Mouse (Mus musculus): ENCODE measurements around the gene Tmed3.
A peak's percentile ranks its signal among the peaks of the same experiment; 100 is the strongest.

The Tmed3 gene

DNA sequence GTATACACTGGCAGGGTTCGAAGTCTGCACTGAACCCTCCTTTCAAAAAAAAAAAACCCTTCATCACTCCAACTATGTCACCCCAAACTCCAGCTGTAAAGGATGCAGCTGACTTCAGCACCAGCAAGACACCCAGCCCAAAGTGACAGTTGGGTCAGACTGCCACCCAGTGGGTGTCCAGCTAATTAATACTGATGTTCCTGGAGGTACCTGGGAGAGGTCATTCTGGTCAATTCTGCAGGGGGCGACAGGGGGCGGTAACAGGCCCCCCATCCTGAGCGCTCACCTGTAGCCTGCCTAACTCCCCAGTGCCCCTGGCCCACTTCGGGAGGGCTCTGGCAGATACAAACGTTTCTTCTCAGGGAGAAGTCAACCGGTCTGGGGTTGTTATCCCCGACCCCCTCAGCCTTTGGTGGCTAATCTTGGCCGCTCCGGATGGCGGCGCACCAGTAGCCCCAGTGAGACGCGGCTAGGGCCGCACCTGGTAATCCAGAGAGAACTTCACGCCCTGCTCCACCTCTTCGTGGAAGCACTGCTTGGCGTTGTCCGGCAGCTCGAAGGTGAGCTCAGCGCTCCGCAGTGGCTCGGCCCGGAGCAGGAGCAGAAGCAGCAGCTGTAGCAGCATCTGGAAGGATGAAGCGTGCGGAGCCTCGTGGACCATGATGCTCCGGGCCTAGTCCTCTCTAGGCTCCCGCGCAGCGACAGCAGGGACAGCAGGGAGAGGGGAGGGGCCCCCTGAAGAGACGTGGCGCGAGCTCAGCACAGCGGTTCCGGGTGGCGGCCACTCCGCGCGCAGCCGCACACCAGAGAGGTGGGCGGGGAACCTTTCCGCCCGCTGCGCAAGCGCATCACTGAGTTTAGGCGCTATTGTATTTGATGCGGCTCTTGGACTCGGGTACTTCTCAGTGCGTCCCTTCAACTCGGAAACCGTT, at the start of gene Tmed3:
Gene Tmed3, minus strand, starts transcription at position 804 of the 932 bp plus-strand sequence.
- peak; percentile 87 for DNase-seq

- DNase-seq = no peak
Observed at GRCm38 (mm10) chr9:89740041-89740440, 35.2 kb upstream of the Tmed3 start.

DNA sequence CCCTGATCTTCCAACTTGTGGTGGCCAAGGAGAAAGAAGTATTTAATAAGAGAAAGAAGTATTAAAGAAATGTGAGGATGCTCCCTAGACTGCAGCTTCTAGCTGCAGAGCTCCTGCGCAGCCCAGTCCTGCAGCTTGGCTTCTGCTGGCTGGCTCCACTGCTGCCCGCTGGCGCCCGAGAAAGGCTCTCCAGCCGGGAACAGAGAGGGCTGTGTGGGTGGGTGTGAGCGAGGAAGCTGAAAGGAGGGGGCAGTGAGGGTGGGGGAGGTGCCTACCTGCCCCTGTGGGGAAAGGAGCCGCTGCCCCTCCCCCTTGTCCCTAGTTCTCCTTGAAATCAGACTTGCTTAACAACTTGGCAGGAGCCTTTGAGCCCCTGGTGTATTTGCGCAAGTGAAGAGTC, 33.4 kb upstream of the Tmed3 start, which contains the start of gene Ankrd34c:
Gene Ankrd34c, minus strand, starts transcription at position 181 of the 400 bp plus-strand sequence.
- DNase-seq = no peak

DNA sequence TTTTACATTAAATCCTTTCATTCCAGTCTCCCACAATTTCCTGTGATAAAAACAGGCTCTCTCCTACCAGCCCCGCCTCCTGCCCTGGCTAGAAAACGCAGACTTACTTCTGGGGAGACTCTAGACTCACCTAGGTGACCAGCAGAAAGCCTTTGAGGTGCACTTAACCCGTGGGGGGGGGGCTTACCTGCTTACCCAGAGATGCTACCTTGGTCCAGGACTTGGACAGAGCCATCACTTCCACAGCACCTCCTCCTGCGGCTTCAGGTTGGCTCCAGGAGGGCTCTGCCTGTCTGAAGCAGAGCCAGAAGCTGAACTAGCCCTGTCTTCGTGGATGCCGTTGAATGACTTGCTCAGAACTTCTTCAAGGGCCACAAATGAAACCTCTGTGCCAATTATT, 33.0 kb upstream of the Tmed3 start:
- no peak for DNase-seq

GRCm38 (mm10) chr9:89736932-89737705, 32.3 kb upstream of the Tmed3 start:
- DNase-seq = no peak

DNA sequence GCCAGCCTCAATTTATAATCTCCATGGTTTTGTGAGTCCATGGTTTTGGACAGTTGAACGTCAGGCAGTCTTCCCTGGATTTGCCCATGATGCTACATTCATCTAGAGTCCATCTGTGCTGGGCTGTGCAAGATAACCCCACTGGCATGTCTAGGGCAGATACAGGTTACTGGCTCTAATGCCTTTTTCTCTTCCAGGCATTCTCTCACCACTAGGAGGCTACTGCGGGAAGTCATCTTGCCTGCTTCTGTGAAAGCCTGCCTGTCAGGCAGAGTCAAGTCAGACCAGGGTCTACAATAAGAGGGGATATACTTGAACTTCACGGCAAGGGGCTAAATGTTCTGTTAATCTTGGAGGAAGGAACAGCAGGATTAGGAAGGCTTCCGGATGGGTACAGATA, 2.0 kb upstream of the Tmed3 start:
- DNase-seq = no peak

- DNase-seq = no peak
Observed at GRCm38 (mm10) chr9:89705197-89705533, 297 bp upstream of the Tmed3 start.

- no peak for DNase-seq
Observed at GRCm38 (mm10) chr9:89700910-89701457, 3.9 kb downstream of the Tmed3 start.

GRCm38 (mm10) chr9:89695143-89695542, 9.7 kb downstream of the Tmed3 start:
- DNase-seq = no peak

DNA sequence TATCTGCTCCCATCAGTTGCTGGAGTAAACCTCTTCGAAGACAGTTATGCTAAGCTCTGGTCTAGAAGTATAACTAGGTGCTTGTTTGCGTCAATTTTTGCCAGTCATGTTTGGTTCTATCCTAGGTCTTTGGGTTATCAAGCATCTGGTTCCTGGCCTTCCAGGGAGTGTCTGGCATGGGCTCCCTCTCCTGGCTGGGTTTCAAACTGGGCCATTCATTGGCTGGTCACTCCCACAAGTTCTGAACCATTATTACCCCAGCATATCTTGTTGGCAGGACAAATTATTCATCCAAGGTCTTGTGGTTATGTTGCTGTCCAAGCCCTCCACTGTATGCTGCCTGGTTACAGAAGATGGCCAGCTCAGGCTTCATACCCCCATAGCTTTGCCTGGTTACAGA, 11.2 kb downstream of the Tmed3 start:
- no peak for DNase-seq

DNA sequence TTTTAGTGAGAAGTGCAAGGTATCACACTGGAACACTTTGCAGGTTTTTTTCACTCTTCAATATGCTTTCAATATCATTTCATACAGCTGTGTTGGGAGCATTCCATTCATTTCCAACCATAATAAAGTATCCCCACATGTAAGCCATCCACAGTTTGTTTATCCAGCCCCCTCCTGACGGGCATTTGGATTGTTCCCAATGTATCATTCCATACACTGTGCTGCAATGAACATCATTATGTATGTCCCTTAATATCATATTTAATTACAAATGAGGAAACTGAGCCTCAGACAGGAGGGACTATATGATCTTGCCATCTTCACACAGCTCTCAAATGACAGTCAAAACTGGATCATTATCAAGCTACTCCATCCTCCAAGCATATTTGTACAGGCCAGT, 15.7 kb downstream of the Tmed3 start:
- no peak for DNase-seq

- DNase-seq = no peak
Observed at GRCm38 (mm10) chr9:89687503-89688226, 17.2 kb downstream of the Tmed3 start.

DNA sequence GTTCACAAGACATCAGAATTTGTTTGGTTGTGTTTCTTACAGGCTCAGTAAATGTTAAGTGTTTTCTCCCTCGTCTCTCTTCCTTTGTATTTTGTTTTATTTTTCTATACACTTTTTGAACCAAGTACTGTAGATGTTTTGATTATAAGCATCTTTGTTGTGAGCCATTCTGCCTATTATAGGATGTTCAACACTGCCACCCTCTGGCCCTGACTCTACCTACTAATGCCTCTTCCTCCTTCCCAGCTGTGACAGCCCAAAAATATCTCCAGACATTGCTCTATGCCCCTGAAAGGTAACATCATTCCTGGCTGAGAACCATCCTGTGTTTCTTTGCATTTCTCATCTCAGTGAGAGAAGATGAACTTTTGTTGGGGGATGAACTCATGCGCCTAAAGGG, 18.6 kb downstream of the Tmed3 start:
- no peak for DNase-seq

GRCm38 (mm10) chr9:89678974-89679373, 25.9 kb downstream of the Tmed3 start:
- DNase-seq = no peak

- peak; percentile 60 for DNase-seq
Observed at GRCm38 (mm10) chr9:89674014-89674618, 30.8 kb downstream of the Tmed3 start.

GRCm38 (mm10) chr9:89673402-89673801, 31.5 kb downstream of the Tmed3 start:
- no peak for DNase-seq

DNA sequence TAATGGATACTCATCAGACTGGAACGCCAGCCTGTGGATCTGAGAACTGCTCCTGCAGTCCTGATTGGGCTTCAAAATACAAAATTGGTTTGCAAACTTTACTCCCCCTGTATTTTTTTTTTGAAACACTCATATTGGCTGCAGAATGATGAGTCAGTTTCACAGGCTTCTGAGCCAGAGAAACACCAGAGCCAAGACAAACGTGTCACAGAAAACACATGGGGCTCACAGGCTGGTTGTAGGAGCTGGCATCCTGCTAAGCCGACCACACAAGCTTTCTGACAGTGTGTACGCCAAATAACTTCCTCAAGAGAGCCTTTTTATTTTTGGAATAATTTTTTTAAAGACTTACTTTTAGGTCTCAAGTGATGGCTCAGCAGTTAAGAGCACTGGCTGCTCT, 35.0 kb downstream of the Tmed3 start:
- no peak for DNase-seq

GRCm38 (mm10) chr9:89667306-89667942, 37.4 kb downstream of the Tmed3 start:
- DNase-seq = no peak

DNA sequence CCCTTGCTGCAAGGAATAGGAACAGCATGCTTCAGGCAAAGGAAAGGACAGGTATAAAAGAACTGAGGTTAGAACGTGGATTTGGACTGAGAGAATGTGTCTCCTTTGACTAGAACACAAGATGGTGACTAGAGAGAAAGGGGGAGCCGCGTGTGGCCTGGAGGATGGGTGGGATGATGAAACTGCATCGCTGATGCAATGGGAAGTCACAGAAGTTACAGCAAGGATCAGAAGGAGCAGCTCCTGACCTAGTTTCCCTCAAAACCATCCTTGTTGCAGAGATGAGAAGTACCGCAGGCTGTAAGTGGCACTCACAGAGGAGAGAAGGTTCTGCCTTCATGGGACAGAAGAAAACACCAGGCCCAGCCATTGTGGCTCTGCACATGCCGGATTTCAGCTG, 54.0 kb downstream of the Tmed3 start:
- DNase-seq = no peak
